Mouse (Mus musculus) liver, adult 10 weeks (tissue): ENCODE results near the gene Gm13083. TPM values are rescaled to one million over a fixed set of nuclear protein-coding genes. Genes with fewer than 3 reads are reported as not detected.

Source experiments
- polyA plus RNA-seq: library from polyadenylated mRNA; stranded (reverse); fragments of 350-450 nt; fragmentation: Illumina TruSeq; extraction: RNeasy Lipid Tissue Mini Kit (QIAGEN cat#74804); gene quantifications from one replicate; pipeline ENCODE4 v1.2.3, GENCODE M21; 2014; ENCODE audit warnings: low read depth, low replicate concordance

The Gm13083 gene
- not detected for polyA plus RNA-seq

DNA sequence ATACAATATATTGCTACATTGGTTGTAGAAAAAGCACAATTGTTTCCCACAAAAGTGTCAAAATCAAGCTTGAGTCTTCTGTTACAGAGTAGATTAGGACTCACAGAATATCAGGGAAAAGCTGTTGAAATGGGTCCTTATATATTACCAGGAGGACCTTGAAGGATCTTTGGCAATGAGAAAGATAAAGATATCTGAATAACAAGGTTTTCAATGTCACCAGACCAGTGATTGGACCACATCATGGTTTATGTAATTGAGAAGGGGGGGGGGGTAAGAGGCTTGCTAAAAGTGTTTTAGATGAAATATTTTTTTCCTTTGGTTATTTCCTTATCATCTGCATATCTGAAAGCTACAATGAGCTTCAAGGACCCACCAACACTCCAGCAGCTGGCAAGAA lies at the start of gene Gm13083:
Gene Gm13083 (plus strand): TSS at position 301 of the 400 bp plus-strand sequence.

DNA sequence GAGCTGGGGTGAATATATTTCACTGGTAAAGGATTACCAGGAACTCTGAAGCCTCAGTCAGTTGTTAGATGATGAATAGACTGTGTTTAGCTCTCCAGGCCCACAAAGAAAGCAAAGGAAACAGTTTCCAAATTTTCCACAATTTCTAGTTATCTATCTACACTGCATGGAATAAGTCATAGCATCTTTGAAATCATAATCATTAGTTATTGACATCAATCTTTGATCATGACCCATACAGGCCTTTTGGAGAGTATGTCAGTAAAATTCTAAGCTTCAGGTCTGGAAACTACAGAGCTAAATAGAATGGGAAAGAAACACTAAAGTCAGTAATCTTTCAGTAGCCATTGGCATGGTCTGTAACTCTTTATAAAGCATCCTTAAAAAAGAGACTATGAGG lies 42.3 kb downstream of the Gm13083 start, which contains the start of gene Gm13088:
Gene Gm13088 (minus strand): TSS at position 101 of the 400 bp plus-strand sequence.

Other genes with a start within 250 kb of the Gm13083 start
- not detected for gene Pramel1, start 220.6 kb upstream of the Gm13083 start, polyA plus RNA-seq
- 5.3 TPM for gene Pramef8, start 202.6 kb upstream of the Gm13083 start, polyA plus RNA-seq
- gene Oog4, start 164.7 kb upstream of the Gm13083 start, polyA plus RNA-seq = not detected
- not detected for gene Gm13043, start 103.7 kb upstream of the Gm13083 start, polyA plus RNA-seq
- not detected for gene Gm13040, start 79.0 kb upstream of the Gm13083 start, polyA plus RNA-seq
- not detected for gene BC080695, start 63.3 kb upstream of the Gm13083 start, polyA plus RNA-seq
- not detected for gene Gm13057, start 63.3 kb upstream of the Gm13083 start, polyA plus RNA-seq
- not detected for gene Gm13088, start 42.2 kb downstream of the Gm13083 start, polyA plus RNA-seq
- not detected for gene Gm13089, start 87.7 kb downstream of the Gm13083 start, polyA plus RNA-seq
- not detected for gene Gm13078, start 104.5 kb downstream of the Gm13083 start, polyA plus RNA-seq
- gene Gm13023, start 174.3 kb downstream of the Gm13083 start, polyA plus RNA-seq = not detected
- gene Gm13084, start 201.1 kb downstream of the Gm13083 start, polyA plus RNA-seq = not detected
- not detected for gene Gm13103, start 231.5 kb downstream of the Gm13083 start, polyA plus RNA-seq